Mouse (Mus musculus) ovary, postnatal 36 days (tissue): ENCODE measurements around the gene Pard3.

Source experiments
- DNase-seq: peaks from one replicate; pipeline ENCODE4 v3.0.0; 2022; ENCODE audit warnings: low spot score, mixed read lengths

The Pard3 gene

GRCm38 (mm10) chr8:127344421-127344820, 280.7 kb downstream of the Pard3 start:
- no peak for DNase-seq

GRCm38 (mm10) chr8:127345912-127346423, 282.3 kb downstream of the Pard3 start:
- DNase-seq, result no peak

GRCm38 (mm10) chr8:127347890-127348495, 284.3 kb downstream of the Pard3 start:
- DNase-seq, result no peak

GRCm38 (mm10) chr8:127361796-127362195, 298.1 kb downstream of the Pard3 start:
- no peak for DNase-seq

- no peak for DNase-seq
Observed at GRCm38 (mm10) chr8:127368347-127368746, 304.7 kb downstream of the Pard3 start.

GRCm38 (mm10) chr8:127371326-127371949, 307.7 kb downstream of the Pard3 start:
- no peak for DNase-seq

GRCm38 (mm10) chr8:127377775-127378174, 314.1 kb downstream of the Pard3 start:
- DNase-seq, result no peak

GRCm38 (mm10) chr8:127378994-127379858, 315.5 kb downstream of the Pard3 start:
- no peak for DNase-seq

- DNase-seq, result no peak
Observed at GRCm38 (mm10) chr8:127381259-127381658, 317.6 kb downstream of the Pard3 start.

GRCm38 (mm10) chr8:127392700-127393099, 329.0 kb downstream of the Pard3 start:
- no peak for DNase-seq

GRCm38 (mm10) chr8:127395488-127395887, 331.8 kb downstream of the Pard3 start:
- no peak for DNase-seq

GRCm38 (mm10) chr8:127405815-127406214, 342.1 kb downstream of the Pard3 start:
- no peak for DNase-seq

GRCm38 (mm10) chr8:127410606-127411005, 346.9 kb downstream of the Pard3 start:
- DNase-seq, result no peak

GRCm38 (mm10) chr8:127411190-127411848, 347.6 kb downstream of the Pard3 start:
- DNase-seq, result no peak

GRCm38 (mm10) chr8:127423021-127423420, 359.3 kb downstream of the Pard3 start:
- DNase-seq, result no peak

GRCm38 (mm10) chr8:127424211-127424916, 360.7 kb downstream of the Pard3 start:
- DNase-seq, result no peak

- DNase-seq, result no peak
Observed at GRCm38 (mm10) chr8:127426857-127427256, 363.2 kb downstream of the Pard3 start.

- DNase-seq, result no peak
Observed at GRCm38 (mm10) chr8:127428004-127428403, 364.3 kb downstream of the Pard3 start.

GRCm38 (mm10) chr8:127431236-127431635, 367.5 kb downstream of the Pard3 start:
- no peak for DNase-seq

GRCm38 (mm10) chr8:127435975-127436374, 372.3 kb downstream of the Pard3 start:
- DNase-seq, result no peak

GRCm38 (mm10) chr8:127437613-127438235, 374.0 kb downstream of the Pard3 start:
- no peak for DNase-seq
